Mouse (Mus musculus): ENCODE measurements around the gene Gm17387.

GRCm38 (mm10) chr7:141073782-141074181, 44.9 kb downstream of the Gm17387 start:
- TF ChIP-seq ZNF384 (IDR thresholded peaks at IDR 0.05; ENCODE audit: low read depth, low read length) (no peak), ZC3H11A (IDR thresholded peaks at IDR 0.05; ENCODE audit: borderline replicate concordance, low read depth, low read length) (no peak)

Measured in ES-E14 (cell line).